Mouse (Mus musculus) liver, adult 2 months (tissue): ENCODE data around the gene Ms4a10. TPM values are rescaled to one million over a fixed set of nuclear protein-coding genes. Genes with fewer than 3 reads are reported as not detected.

ENCODE experiments used
- DNase-seq: peaks from one replicate; pipeline ENCODE4 v3.0.0-alpha.2; 2011; ENCODE audit warnings: low read depth, low spot score; ENCODE audit errors: extremely low read depth
- H3K27ac ChIP-seq: fragments of 200-500 bp; replicated peaks from 2 replicates; pipeline ENCODE4 v1.5.1; 2012; ENCODE audit warnings: low read depth, mild to moderate bottlenecking, control low read depth, inconsistent platforms, low read length; ENCODE audit not compliant: insufficient read depth
- H3K27me3 ChIP-seq: fragments of 200-500 bp; 2 replicates; pipeline ENCODE4 v1.6.1; 2012; ENCODE audit warnings: mild to moderate bottlenecking, moderate library complexity, low read length, inconsistent platforms; ENCODE audit not compliant: control insufficient read depth, insufficient read depth
- H3K36me3 ChIP-seq: fragments of 200-500 bp; 2 replicates; pipeline ENCODE4 v1.6.1; 2012; ENCODE audit warnings: low read length, inconsistent platforms; ENCODE audit not compliant: control insufficient read depth, insufficient read depth
- H3K4me1 ChIP-seq: fragments of 200-500 bp; 2 replicates; pipeline ENCODE4 v1.6.1; 2011; ENCODE audit warnings: low read length; ENCODE audit not compliant: control insufficient read depth, insufficient read depth
- H3K4me3 ChIP-seq: fragments of 200-500 bp; 2 replicates; pipeline ENCODE4 v1.5.1; 2011; ENCODE audit warnings: low read depth, mild to moderate bottlenecking, control low read depth, low read length, moderate library complexity; ENCODE audit not compliant: insufficient read depth
- H3K79me2 ChIP-seq: fragments of 200-500 bp; 2 replicates; pipeline ENCODE4 v1.6.1; 2012; ENCODE audit warnings: inconsistent platforms, mild to moderate bottlenecking, low read length, moderate library complexity; ENCODE audit not compliant: control insufficient read depth, insufficient read depth
- H3K9ac ChIP-seq: fragments of 200-500 bp; 2 replicates; pipeline ENCODE4 v1.6.1; 2012; ENCODE audit warnings: low read depth, mild to moderate bottlenecking, control low read depth, inconsistent platforms, low read length
- CTCF ChIP-seq: fragments of 200-500 bp; IDR thresholded peaks from 2 replicates; pipeline ENCODE4 v1.5.1; 2011; ENCODE audit warnings: low read depth, low read length, control low read depth
- POLR2A ChIP-seq: fragments of 200-500 bp; IDR thresholded peaks from 2 replicates; pipeline ENCODE4 v1.6.1; 2011; ENCODE audit warnings: low read length, control low read depth; ENCODE audit not compliant: insufficient read depth; ENCODE audit errors: extremely low read depth
- WGBS: fragments of 180-500 bp; shearing (Covaris S2); methylation state at CpG from one replicate; pipeline ENCODE4 v1.1.7; 2018; 5-methylcytosine and 5-hydroxymethylcytosine counted together
- polyA plus RNA-seq: library from polyadenylated mRNA; depleted of rRNA; stranded (reverse); fragments of >200 nt; gene quantifications from 2 replicates; pipeline ENCODE4 v1.2.3, GENCODE M21; 2012; rRNA removed
- total RNA-seq: library from RNA; depleted of rRNA; stranded (reverse); fragments of >200 nt; gene quantifications from 2 replicates; pipeline ENCODE4 v1.2.3, GENCODE M21; 2014; rRNA removed

Ms4a10 gene
- total and polyA plus RNA-seq, 2 experiments = not detected

DNA sequence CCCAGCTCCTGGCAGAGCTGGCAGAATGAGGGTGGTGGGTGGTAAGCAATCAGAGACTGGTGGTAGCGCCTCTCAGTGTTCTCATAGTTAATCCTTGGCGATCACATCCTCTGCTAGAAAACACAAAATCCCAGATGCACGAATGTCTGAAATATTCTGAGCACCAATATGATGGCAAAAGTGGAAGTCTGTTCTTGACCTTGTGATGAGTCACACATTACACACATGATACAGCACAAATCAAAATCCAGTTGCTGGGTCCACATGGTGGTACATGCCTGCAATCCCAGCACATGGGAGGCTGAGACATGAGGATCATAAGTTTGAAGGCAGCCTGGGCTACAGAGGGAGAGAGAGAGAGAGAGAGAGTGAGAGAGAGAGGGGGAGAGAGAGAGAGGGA, 53.4 kb downstream of the Ms4a10 start:
- Histone ChIP-seq H3K4me3 (no peak overlapping the region), H3K79me2 (no peaks in the 10 kb centered on the region), H3K36me3 (no peaks in the 10 kb centered on the region), H3K27me3 (no peaks in the 10 kb centered on the region), H3K27ac (no peak overlapping the region), H3K4me1 (no peaks in the 10 kb centered on the region), H3K9ac (no peak overlapping the region)
- no peak for TF ChIP-seq POLR2A
- 70% methylated on average over 3 of the region's 3 CpGs for WGBS
- no peak for DNase-seq

- whole genome bisulfite sequencing = 76% methylated on average over 2 of the region's 2 CpGs
Observed at GRCm38 (mm10) chr19:10920532-10920931, 53.9 kb downstream of the Ms4a10 start, which contains the start of gene Zp1. Gene Zp1, minus strand, starts transcription at chr19:10920632.

GRCm38 (mm10) chr19:10918321-10918991, 56.0 kb downstream of the Ms4a10 start:
- Histone ChIP-seq H3K9ac (no peak overlapping the region), H3K36me3 (no peaks in the 10 kb centered on the region), H3K27ac (no peak overlapping the region), H3K4me1 (no peaks in the 10 kb centered on the region), H3K27me3 (no peaks in the 10 kb centered on the region), H3K79me2 (no peaks in the 10 kb centered on the region), H3K4me3 (no peak overlapping the region)
- DNase-seq = no peak
- 87% methylated on average over 10 of the region's 10 CpGs for WGBS
- no peak for TF ChIP-seq POLR2A
- TF ChIP-seq CTCF = no peak

More at GRCm38 (mm10) chr19:10920532-10920931, 53.9 kb downstream of the Ms4a10 start, which contains the start of gene Zp1:
- no peak for TF ChIP-seq POLR2A
- TF ChIP-seq CTCF = no peak
- no peaks in the 10 kb centered on the region for H3K79me2 ChIP-seq
- DNase-seq = no peak
- H3K27ac ChIP-seq = no peak within 1 kb of the TSS
- H3K36me3 ChIP-seq = no peaks in the 10 kb centered on the region
- H3K27me3 ChIP-seq = no peaks in the 10 kb centered on the region
- H3K9ac ChIP-seq = no peak within 1 kb of the TSS
- H3K4me3 ChIP-seq = no peak within 1 kb of the TSS
- no peaks in the 10 kb centered on the region for H3K4me1 ChIP-seq

DNA sequence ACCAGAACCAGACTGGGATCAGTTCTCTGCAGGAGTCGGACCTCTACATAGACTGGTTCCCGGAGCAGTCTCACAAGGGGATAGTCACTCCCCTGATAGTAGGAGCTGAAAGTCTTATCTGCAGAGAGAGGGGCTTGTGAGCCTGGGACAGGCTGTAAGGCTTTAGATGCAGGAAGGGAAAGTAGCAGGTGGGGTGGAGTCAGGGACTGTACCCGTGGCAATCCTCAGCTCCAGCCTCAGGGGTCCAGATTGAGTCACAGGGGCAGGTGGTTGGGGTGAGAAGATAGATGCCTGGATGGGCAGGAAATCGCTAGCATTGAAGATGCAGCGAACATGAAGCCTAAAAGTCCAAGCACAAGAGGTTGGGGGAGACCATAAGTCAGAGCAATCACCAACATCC, 58.0 kb downstream of the Ms4a10 start:
- no peak for DNase-seq
- H3K27ac ChIP-seq = no peak overlapping the region
- TF ChIP-seq CTCF (no peak), POLR2A (no peak)
- WGBS = 64% methylated on average over 5 of the region's 5 CpGs
- no peak overlapping the region for H3K4me3 ChIP-seq
- H3K36me3 ChIP-seq = no peaks in the 10 kb centered on the region
- H3K4me1 ChIP-seq = no peaks in the 10 kb centered on the region
- H3K27me3 ChIP-seq = no peaks in the 10 kb centered on the region
- H3K9ac ChIP-seq = no peak overlapping the region
- no peaks in the 10 kb centered on the region for H3K79me2 ChIP-seq

- no peak overlapping the region for H3K9ac ChIP-seq
- no peak overlapping the region for H3K27ac ChIP-seq
- no peak for DNase-seq
- 79% methylated on average over 2 of the region's 2 CpGs for WGBS
- no peak overlapping the region for H3K4me3 ChIP-seq
- no peaks in the 10 kb centered on the region for H3K79me2 ChIP-seq
- H3K27me3 ChIP-seq = no peaks in the 10 kb centered on the region
- TF ChIP-seq POLR2A (no peak), CTCF (no peak)
- no peaks in the 10 kb centered on the region for H3K36me3 ChIP-seq
- no peaks in the 10 kb centered on the region for H3K4me1 ChIP-seq
Observed at GRCm38 (mm10) chr19:10914870-10915269, 59.6 kb downstream of the Ms4a10 start.

DNA sequence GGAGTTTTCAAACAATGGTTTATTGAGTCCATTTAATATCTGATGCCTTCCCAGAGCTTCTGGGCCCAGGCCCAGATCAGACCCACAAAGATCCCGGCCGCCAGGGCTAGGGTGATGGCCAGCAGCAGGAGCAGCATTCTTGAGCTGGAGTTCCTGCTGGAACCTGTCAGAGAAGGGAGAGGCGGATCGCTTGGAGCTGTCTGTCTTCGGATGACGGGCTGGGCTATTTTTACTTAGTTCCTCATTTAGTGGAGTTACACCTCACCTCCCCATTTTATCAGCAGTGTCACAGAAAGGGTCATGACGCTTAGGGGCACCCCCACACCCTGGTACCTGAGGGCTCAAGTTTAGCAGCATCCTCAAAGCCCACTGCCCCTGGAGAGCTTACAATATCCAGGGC, 60.2 kb downstream of the Ms4a10 start:
- Histone ChIP-seq H3K9ac (no peak overlapping the region), H3K79me2 (no peaks in the 10 kb centered on the region), H3K27me3 (no peaks in the 10 kb centered on the region), H3K4me3 (no peak overlapping the region), H3K36me3 (no peaks in the 10 kb centered on the region), H3K27ac (no peak overlapping the region), H3K4me1 (no peaks in the 10 kb centered on the region)
- no peak for TF ChIP-seq CTCF
- no peak for DNase-seq
- 81% methylated on average over 7 of the region's 7 CpGs for WGBS

Other genes with a start within 250 kb of the Ms4a10 start
- 0.13 and 0.28 TPM in 2 replicates for gene Cd5, start 235.7 kb downstream of the Ms4a10 start, total RNA-seq
- gene Cd5, start 235.7 kb downstream of the Ms4a10 start, polyA plus RNA-seq = 0.17 and 0.49 TPM in 2 replicates
- 0.18 and 0.20 TPM in 2 replicates for gene Cd6, start 144.6 kb downstream of the Ms4a10 start, total RNA-seq
- 0.36 and 0.44 TPM in 2 replicates for gene Cd6, start 144.6 kb downstream of the Ms4a10 start, polyA plus RNA-seq
- gene Slc15a3, start 134.9 kb downstream of the Ms4a10 start, total RNA-seq = 3.3 and 5.6 TPM in 2 replicates
- gene Slc15a3, start 134.9 kb downstream of the Ms4a10 start, polyA plus RNA-seq = 6.2 and 10.6 TPM in 2 replicates
- 0.18 and 0.40 TPM in 2 replicates for gene Tmem132a, start 104.7 kb downstream of the Ms4a10 start, total RNA-seq
- gene Tmem132a, start 104.7 kb downstream of the Ms4a10 start, polyA plus RNA-seq = 0.75 and 0.90 TPM in 2 replicates
- gene Tmem109, start 92.7 kb downstream of the Ms4a10 start, total RNA-seq = 7.1 and 8.9 TPM in 2 replicates
- 32.2 and 35.2 TPM in 2 replicates for gene Tmem109, start 92.7 kb downstream of the Ms4a10 start, polyA plus RNA-seq
- 95.5 and 100 TPM in 2 replicates for gene Prpf19, start 79.4 kb downstream of the Ms4a10 start, total RNA-seq
- 150 and 184 TPM in 2 replicates for gene Prpf19, start 79.4 kb downstream of the Ms4a10 start, polyA plus RNA-seq
- not detected in 2 replicates for gene Zp1, start 54.0 kb downstream of the Ms4a10 start, total RNA-seq
- gene Zp1, start 54.0 kb downstream of the Ms4a10 start, polyA plus RNA-seq = not detected in 2 replicates
- not detected in 2 replicates for gene Ptgdr2, start 37.5 kb downstream of the Ms4a10 start, total RNA-seq
- gene Ptgdr2, start 37.5 kb downstream of the Ms4a10 start, polyA plus RNA-seq = not detected in 2 replicates
- gene Ccdc86, start 25.4 kb downstream of the Ms4a10 start, total RNA-seq = 1.2 and 1.3 TPM in 2 replicates
- gene Ccdc86, start 25.4 kb downstream of the Ms4a10 start, polyA plus RNA-seq = 4.3 and 4.4 TPM in 2 replicates
- not detected in 2 replicates for gene Ms4a15, start 18.6 kb upstream of the Ms4a10 start, total RNA-seq
- not detected in 2 replicates for gene Ms4a15, start 18.6 kb upstream of the Ms4a10 start, polyA plus RNA-seq
- not detected in 2 replicates for gene Ms4a18, start 43.4 kb upstream of the Ms4a10 start, total RNA-seq
- not detected in 2 replicates for gene Ms4a18, start 43.4 kb upstream of the Ms4a10 start, polyA plus RNA-seq
- gene Ms4a8a, start 106.4 kb upstream of the Ms4a10 start, total RNA-seq = 0.83 and 1.7 TPM in 2 replicates
- 0.78 and 1.9 TPM in 2 replicates for gene Ms4a8a, start 106.4 kb upstream of the Ms4a10 start, polyA plus RNA-seq
- gene 1700017D01Rik, start 156.2 kb upstream of the Ms4a10 start, total RNA-seq = not detected in 2 replicates
- gene 1700017D01Rik, start 156.2 kb upstream of the Ms4a10 start, polyA plus RNA-seq = not detected in 2 replicates
- gene 1700025F22Rik, start 190.7 kb upstream of the Ms4a10 start, total RNA-seq = not detected in 2 replicates
- not detected in 2 replicates for gene 1700025F22Rik, start 190.7 kb upstream of the Ms4a10 start, polyA plus RNA-seq
- gene Ms4a13, start 222.1 kb upstream of the Ms4a10 start, total RNA-seq = not detected in 2 replicates
- not detected in 2 replicates for gene Ms4a13, start 222.1 kb upstream of the Ms4a10 start, polyA plus RNA-seq